Mouse (Mus musculus): ENCODE results near the gene Tunar. TPM values are rescaled to one million over a fixed set of nuclear protein-coding genes. Genes with fewer than 3 reads are reported as not detected.

Tunar gene
- polyA plus RNA-seq (2017; shearing (Covaris generic)), result not detected

GRCm38 (mm10) chr12:105333570-105333969 is at the start of gene Tunar:
Gene Tunar, plus strand, starts transcription at chr12:105333870.

Other genes with a start within 250 kb of the Tunar start
- gene Tcl1b2, start 187.9 kb upstream of the Tunar start, polyA plus RNA-seq (2017; shearing (Covaris generic)), result not detected
- not detected for gene Tcl1b1, start 174.2 kb upstream of the Tunar start, polyA plus RNA-seq (2017; shearing (Covaris generic))
- not detected for gene Tcl1b5, start 157.5 kb upstream of the Tunar start, polyA plus RNA-seq (2017; shearing (Covaris generic))
- gene Tcl1b3, start 142.8 kb upstream of the Tunar start, polyA plus RNA-seq (2017; shearing (Covaris generic)), result not detected
- gene Tcl1b4, start 131.9 kb upstream of the Tunar start, polyA plus RNA-seq (2017; shearing (Covaris generic)), result not detected
- 0.13 TPM for gene Tcl1, start 111.1 kb upstream of the Tunar start, polyA plus RNA-seq (2017; shearing (Covaris generic))
- 0.28 TPM for gene D430019H16Rik, start 120.0 kb downstream of the Tunar start, polyA plus RNA-seq (2017; shearing (Covaris generic))
- not detected for gene Bdkrb2, start 229.4 kb downstream of the Tunar start, polyA plus RNA-seq (2017; shearing (Covaris generic))